Mouse (Mus musculus) B cell, adult 62 days (primary cell): ENCODE data around the gene Tssk2. TPM values are rescaled to one million over a fixed set of nuclear protein-coding genes. Genes with fewer than 3 reads are reported as not detected.

Source experiments
- total RNA-seq: library from RNA; stranded (reverse); gene quantifications from 4 replicates; pipeline ENCODE4 v1.2.4, GENCODE M21; 2023

Tssk2 gene
- not detected in 4 replicates for total RNA-seq

GRCm38 (mm10) chr16:17898462-17898861 is at the start of gene Tssk2, which contains the start of gene Dgcr2:
TSS of gene Tssk2 (plus strand) at chr16:17898637.
TSS of gene Dgcr2 (minus strand) at chr16:17898562.

GRCm38 (mm10) chr16:17891567-17891959 is 6.9 kb upstream of the Tssk2 start, which contains the start of gene Gm20518:
TSS of gene Gm20518 (minus strand) at chr16:17891671.

GRCm38 (mm10) chr16:17893923-17894322 is 4.5 kb upstream of the Tssk2 start, which contains the start of gene Tssk1:
TSS of gene Tssk1 (plus strand) at chr16:17894223.

GRCm38 (mm10) chr16:17911052-17911595 is 12.7 kb downstream of the Tssk2 start, which contains the start of gene Ess2:
TSS of gene Ess2 (minus strand) at chr16:17911348.

GRCm38 (mm10) chr16:17914307-17915249 is 16.1 kb downstream of the Tssk2 start, which contains the start of gene Gsc2:
TSS of gene Gsc2 (minus strand) at chr16:17915059.

GRCm38 (mm10) chr16:17928087-17928580 is 29.7 kb downstream of the Tssk2 start, which contains the start of gene Slc25a1:
TSS of gene Slc25a1 (minus strand) at chr16:17928219.

Other genes with a start within 250 kb of the Tssk2 start
- gene Med15, start 165.7 kb upstream of the Tssk2 start, total RNA-seq = 129 to 145 TPM (median 134 TPM) in 4 replicates
- 10.8 to 21.1 TPM (median 15.3 TPM) in 4 replicates for gene Klhl22, start 139.0 kb upstream of the Tssk2 start, total RNA-seq
- 0.20 TPM in 1 of 4 replicates, not detected in the others for gene Scarf2, start 101.4 kb upstream of the Tssk2 start, total RNA-seq
- not detected in 4 replicates for gene B830017H08Rik, start 65.5 kb upstream of the Tssk2 start, total RNA-seq
- 9.8 to 15.2 TPM (median 12.4 TPM) in 4 replicates for gene Car15, start 60.3 kb upstream of the Tssk2 start, total RNA-seq
- gene Gm20518, start 7.0 kb upstream of the Tssk2 start, total RNA-seq = 2.4 to 4.3 TPM (median 3.3 TPM) in 4 replicates
- not detected in 4 replicates for gene Tssk1, start 4.4 kb upstream of the Tssk2 start, total RNA-seq
- gene Dgcr2, start 75 bp upstream of the Tssk2 start, total RNA-seq = 56.8 to 69.7 TPM (median 66.1 TPM) in 4 replicates
- 58.2 to 66.8 TPM (median 59.7 TPM) in 4 replicates for gene Ess2, start 12.7 kb downstream of the Tssk2 start, total RNA-seq
- not detected in 4 replicates for gene Gsc2, start 16.4 kb downstream of the Tssk2 start, total RNA-seq
- 26.2 to 31.2 TPM (median 28.5 TPM) in 4 replicates for gene Slc25a1, start 29.6 kb downstream of the Tssk2 start, total RNA-seq
- gene Vpreb2, start 81.8 kb downstream of the Tssk2 start, total RNA-seq = not detected in 4 replicates
- 19.8 to 24.5 TPM (median 22.1 TPM) in 4 replicates for gene Dgcr6, start 154.2 kb downstream of the Tssk2 start, total RNA-seq
- gene Prodh, start 191.6 kb downstream of the Tssk2 start, total RNA-seq = 8.8 to 15.6 TPM (median 12.1 TPM) in 4 replicates
- gene Rtn4r, start 229.0 kb downstream of the Tssk2 start, total RNA-seq = not detected in 4 replicates